Mouse (Mus musculus) C2C12 (cell line): ENCODE measurements around the gene Golga4.

Experiments
- CEBPB ChIP-seq: IDR thresholded peaks from one replicate; pipeline ENCODE4 v1.6.1; 2011; ENCODE audit warnings: low read depth, mild to moderate bottlenecking, control low read depth, moderate library complexity
- CTCF ChIP-seq: IDR thresholded peaks from one replicate; pipeline ENCODE4 v1.5.1; 2011; ENCODE audit not compliant: control insufficient read depth, insufficient read depth, insufficient read length
- MAX ChIP-seq: IDR thresholded peaks from one replicate; pipeline ENCODE4 v1.6.1; 2011; ENCODE audit warnings: mild to moderate bottlenecking, control low read depth
- MYOG ChIP-seq: IDR thresholded peaks from one replicate; pipeline ENCODE4 v1.6.1; 2011; ENCODE audit not compliant: control insufficient read depth, insufficient read length; ENCODE audit errors: extremely low read depth
- USF1 ChIP-seq: IDR thresholded peaks from one replicate; pipeline ENCODE4 v1.6.1; 2011; ENCODE audit warnings: low read depth, mild to moderate bottlenecking, control low read depth, moderate library complexity

DNA sequence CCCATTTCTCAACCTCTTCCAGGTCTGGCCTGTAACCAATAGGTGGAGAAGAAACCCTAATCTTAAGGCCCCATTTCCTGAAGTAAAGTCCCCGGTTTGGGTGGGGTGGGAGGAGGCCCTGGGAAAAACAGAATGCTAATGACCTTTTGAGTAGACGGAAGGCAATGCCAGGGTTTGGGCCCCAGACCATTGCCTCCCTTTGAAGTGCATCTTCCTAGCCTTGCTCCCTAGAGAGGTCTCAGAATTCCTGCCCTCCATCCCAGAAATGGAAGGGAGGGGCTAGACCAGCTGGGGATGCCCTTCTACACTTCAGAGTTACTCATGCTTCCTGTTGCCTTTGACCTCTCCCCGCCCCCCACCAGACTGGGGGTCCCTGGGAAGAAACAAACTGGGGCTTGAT is 34.8 kb upstream of the Golga4 start:
- no peak for TF ChIP-seq CTCF
- TF ChIP-seq MAX: no peak
- no peak for TF ChIP-seq MYOG
- TF ChIP-seq CEBPB: no peak
- no peak for TF ChIP-seq USF1
